Mouse (Mus musculus) induced T-regulatory cell, adult 2 months (primary cell): ENCODE data around the gene Lrrn2.

Source experiments
- DNase-seq: peaks from one replicate; pipeline ENCODE4 v3.0.0-alpha.2; 2012; ENCODE audit warnings: low read depth

Lrrn2 gene

DNA sequence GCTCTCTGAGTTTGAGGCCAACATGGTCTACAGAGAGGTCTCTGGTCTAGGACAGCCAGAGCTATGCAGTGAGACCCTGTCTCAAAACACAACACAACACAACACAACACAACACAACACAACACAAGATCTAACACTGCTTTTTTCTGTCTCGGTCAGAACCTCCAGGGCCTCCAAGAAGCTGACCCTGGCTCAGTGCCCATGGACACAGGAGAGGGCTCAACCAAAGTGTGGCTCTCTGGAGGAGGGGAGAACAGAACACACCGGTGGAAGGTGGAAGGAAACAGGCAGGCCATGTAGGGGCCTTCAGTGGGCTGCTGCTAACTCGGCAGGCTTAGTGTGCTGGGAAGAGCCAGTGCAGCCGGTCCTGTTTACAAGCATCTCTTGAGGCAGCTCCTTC, 5.6 kb downstream of the Lrrn2 start:
- DNase-seq, result no peak

DNA sequence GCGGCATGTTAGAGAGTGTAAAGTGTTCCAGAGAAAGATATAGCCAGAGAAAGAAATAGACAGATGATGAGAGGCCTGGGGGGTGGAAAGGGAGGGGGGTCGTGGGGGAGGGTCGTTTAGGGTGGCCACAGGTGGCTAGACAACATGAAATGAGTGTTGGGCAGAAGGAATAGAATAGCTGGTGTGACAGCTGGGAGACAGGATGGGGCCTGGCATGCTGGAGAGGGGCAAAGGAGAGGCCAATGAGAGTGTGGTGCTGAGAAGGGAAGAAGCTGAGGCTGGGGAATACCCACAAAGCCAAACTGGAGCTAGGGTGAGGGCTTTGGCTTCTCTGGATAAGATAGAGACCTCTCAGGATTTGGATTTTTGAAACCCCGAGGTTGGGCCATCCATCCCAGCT, 6.6 kb downstream of the Lrrn2 start:
- no peak for DNase-seq

DNA sequence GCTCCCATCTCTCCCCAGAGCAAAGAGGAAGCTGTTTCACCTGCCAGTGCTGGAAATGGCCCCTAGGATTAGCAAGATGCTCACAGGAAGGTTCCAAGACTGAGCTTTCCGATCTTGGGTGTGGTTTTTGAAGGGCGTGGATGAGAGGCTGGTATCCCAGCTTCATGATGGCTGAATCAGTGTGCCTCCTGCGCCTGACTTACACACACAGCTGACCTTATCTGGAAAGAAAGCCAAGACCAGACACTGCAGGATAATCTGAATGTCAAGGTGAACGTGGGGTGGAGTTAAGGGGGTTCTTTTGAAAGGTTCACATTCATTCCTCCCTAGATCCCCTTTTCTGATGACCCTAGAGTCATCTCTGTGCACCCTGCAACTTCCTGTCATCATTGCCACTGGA, 8.7 kb downstream of the Lrrn2 start:
- no peak for DNase-seq

DNA sequence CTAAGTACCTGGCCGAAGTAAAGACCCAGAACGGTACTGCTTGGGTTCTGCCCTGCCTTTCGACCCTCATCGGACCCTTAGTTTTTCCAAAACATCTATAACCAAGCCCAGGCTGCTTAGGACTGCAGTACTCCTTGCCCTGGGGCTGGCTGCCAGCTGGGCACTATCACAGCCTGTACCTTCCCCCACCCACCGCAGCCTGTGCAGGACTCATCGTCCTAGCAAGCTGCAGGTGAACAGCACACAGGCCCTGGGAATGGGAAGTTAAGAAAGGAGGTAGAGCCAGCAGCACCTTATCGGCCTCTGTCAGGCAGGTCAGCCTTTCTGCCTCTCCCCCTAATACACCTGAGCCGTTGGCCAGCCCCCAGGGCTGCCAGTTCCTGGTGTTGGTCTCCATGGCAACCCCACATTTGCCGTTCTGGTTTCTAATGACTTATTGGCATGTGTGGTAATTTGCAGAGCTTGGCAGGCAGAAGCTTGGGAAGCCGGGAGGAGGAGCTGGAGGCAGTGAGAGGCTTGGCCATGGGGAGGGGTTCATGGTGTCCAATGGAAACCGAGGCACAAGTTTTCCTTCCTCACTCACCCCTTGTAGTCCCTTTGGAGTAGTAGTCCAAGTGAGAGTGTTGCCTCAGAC, 10.2 kb downstream of the Lrrn2 start:
- DNase-seq, result no peak

DNA sequence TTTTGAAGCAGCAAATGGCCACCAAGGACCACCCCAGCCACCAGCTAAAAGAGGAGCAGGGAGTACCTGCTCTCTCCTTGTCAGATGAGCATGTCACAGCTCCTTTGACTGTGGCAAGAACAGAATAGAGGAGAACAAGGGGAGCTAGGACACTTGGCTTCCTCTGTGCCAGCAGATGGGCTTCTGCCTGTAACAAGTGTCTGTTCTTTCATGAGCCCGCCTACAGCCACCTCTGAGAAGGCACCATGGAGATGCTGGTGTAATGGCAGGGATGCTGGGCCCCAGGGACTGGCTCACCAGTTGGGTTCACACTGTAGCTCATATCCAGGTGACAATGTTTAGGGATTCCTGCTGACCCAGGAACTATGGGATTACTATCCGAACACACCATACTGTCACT, 12.0 kb downstream of the Lrrn2 start:
- no peak for DNase-seq

DNA sequence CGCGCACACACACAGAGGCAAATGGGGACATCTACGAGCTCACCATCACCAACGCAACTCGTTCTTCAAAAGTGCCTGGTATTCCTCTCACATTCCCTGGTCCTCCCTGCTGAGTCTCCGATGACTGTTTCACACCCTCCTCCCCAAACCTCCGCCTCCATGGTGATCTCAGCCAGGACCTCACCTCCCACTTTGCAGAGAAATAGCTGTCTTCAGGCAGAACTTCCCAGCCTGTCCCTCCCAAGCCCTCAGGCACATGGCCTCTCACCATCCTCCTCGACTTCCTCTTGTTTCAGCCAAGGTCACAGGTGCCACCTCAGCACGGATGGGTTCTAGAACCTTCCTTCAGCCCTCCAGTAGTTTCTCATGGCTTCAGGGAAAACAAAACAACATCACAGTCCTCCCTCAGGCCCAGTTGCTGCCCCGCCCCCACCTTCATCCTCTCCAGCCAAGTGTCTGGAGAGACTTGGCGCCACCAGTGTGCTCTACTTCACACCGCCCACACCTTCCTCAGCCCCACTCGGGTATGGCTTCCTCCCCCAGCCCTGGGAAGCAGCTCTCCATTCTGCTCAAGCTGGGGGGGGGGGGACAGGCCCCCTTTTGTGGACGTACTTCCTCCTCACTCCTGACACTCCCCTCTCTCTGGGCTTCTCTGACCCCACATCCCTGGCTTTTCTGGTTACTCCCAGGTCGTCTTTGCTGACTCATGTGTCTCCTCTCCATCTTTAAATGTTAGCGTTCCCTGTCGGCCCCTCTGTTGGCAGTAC, 13.4 kb downstream of the Lrrn2 start:
- DNase-seq, result no peak

DNA sequence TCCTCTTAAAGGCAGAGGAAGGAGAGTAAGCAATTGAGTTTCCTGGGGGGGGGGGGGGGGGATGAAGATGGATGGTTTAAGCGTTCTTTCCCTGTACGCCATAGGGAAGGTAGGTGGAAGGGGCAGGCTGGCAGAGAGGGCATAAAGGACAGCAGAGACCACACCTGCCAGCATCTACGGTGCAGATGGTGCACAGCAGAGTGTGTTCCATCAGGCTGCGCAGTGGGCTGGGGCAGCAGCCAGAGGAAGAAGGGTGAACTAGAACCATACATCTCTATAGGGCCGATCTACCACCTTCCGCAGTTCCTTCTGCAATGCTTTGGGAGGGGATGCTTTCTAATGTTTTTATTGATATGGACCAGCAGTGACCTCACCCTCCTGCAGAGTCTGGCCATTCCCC, 19.0 kb downstream of the Lrrn2 start:
- no peak for DNase-seq

DNA sequence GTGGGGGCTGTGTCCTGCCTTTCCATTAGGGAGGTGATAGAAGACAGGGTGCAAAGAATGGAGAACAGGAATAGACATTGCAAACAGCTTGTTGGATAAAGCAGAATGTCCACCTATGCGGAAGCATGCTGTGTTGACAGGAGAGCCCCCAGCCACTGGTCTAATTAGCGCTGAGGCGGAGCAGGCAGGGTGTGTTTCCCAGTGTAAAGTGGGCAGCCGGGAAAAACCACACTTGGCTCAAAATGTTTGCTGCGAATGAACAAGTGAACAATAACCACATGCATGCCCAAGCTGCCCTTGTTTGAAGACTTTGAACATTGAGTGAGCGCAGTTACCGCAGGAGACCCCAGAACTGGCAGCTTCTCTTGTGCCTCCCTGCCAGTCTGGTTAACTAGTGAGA, 19.6 kb downstream of the Lrrn2 start:
- DNase-seq, result no peak

DNA sequence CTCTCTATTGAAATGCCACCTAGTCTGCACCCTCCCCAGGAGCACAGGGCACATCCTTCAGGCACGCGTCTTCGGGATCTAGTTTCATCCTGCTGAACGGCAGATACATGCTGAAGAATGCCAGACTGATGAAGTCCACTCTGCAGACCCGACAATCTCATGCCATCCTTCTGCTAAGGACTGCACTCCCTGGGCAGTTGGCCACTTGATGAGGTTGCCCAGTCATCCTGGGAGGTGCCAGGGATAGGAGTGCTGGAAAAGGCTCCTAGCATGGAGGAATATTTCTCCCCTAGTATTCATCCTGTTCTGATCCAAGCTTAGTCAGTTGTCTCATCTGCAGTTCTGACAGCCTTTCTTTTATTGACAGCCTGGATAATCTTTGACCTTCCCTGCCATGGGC, 20.9 kb downstream of the Lrrn2 start:
- DNase-seq, result no peak

DNA sequence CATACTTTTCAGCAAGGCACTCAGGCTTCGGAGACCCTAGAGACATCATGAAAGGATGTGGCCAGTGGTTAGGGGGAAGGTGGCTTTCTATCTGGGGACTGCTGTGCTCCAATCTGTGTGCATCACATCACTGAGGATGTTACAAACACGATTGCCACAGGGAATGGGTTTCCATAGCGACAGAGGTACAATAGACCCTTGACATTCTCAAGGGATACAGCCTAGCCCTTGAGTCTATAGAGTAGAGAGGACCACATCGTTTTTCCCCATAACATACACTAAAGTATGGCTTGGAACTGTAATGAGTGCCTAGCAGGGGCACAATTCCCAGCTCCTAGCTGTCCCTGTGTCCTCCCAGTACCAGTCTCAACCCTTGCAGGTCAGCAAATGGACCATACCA, 23.4 kb downstream of the Lrrn2 start:
- DNase-seq, result no peak

DNA sequence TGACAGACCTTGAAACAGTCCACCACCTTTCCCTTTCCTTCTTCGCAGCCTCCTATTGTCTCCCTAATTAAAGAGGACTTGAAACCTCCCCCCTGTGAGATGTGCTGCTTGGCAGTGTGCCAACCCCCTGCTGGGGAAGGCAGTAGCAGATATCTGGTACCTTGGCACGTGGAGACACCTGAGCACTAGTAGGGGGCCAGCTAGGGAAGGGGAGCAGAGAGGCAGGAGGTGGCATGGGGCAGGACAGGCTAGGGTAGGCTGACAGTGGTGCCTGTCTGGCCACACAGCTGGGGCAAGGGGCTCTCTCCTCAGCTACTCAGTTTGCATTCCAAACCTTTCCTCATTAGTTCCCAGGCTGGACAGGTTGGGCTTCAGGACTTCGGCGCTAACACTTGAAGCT, 29.0 kb downstream of the Lrrn2 start:
- DNase-seq, result no peak

DNA sequence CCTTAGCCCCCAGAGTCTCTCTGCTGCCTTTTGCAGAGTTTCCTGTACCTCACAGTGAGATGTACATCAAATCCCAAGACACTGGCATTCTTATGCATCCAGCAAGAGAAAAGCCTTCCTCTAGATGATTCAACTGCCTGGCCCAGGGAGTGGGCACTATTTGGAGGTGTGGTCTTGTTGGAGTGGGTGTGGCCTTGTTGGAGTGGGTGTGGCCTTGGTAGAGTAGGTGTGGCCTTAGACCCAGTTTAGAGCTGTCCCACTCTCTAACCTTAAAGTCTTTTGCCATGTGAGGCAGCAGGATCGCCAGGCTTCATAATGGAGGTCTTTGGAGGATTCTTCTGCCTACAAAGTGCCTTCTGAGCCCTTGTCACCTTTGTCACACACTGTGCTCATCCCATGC, 29.9 kb downstream of the Lrrn2 start:
- DNase-seq, result no peak

DNA sequence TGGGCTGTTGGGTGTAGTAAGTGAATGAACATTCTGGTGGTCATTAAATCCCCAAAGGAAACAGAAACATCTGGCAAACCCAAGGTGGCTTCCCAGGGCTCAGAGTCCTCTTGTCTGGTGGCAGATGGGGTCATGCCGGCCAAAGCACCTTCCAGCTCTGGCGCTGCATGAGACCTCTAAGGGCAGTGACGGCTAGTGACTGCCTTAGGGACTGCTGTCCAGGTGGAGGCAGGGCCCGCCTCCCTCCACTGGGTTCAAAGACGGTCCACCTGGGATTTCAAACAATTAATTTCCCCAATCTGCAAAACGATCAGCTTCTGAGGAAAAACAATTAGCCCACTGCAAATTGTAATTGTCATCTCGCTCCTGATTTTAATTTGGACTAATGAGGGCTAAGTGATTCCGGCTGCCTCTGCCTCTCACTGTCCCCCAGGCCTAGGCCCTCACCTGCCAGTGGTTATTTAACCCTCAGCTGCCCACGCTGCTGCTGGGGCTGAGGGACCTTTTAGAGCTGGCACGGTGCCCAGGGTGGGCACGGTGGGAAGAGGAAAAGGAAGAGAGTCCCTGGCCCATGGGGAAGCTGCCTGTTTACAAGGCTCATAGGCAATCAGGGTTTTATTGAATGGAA, 30.5 kb downstream of the Lrrn2 start:
- no peak for DNase-seq

DNA sequence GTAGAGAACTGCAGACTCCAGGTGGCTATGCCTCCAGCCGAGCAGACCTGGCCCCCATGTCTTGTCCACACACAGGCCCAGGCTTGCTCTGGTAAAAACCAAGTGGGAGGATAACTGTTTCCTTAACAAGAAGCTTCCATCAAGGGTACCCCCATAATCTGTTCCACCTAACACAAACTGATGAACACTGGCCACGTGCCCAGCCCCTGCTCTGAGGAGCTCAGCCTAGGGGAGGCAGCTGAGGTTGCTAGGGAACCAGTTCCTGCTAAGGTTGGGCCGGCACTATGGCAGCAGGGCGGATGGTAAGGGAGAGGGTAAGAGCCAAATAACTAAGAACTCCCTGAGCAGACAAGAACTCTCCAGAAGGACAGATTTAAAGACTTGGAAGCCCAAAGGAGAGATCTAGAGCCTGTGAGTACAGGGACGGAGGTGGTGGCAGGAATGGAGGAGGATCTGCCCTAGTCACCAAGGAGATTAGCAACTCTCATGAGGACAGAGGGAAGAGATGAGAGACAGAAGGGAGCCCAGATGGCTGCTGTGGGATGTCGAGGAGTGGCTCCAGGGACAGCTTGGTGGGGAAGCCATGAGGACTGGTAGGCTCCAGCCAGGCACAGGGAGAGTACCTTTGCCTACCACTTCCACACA, 35.9 kb downstream of the Lrrn2 start:
- DNase-seq, result no peak

DNA sequence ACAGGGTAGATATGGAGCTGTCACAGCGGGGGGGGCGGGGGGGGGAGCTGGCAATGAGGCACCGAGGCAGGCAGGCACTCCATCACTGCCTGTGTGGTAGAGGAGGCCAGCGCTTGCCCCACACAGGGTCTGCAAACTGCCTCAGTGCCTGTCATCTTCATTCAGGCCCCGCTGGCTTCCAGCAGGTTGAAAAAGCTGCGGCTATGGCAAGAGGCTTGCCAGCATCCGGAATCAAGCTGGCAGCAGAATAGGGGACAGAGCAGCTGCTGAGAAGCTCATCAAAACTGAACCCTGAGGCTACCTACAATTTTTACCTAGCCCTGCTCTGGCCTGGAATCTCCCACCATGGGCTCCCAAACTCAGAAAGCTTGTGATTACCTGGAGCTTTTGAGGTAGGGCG, 37.5 kb downstream of the Lrrn2 start:
- DNase-seq, result no peak

DNA sequence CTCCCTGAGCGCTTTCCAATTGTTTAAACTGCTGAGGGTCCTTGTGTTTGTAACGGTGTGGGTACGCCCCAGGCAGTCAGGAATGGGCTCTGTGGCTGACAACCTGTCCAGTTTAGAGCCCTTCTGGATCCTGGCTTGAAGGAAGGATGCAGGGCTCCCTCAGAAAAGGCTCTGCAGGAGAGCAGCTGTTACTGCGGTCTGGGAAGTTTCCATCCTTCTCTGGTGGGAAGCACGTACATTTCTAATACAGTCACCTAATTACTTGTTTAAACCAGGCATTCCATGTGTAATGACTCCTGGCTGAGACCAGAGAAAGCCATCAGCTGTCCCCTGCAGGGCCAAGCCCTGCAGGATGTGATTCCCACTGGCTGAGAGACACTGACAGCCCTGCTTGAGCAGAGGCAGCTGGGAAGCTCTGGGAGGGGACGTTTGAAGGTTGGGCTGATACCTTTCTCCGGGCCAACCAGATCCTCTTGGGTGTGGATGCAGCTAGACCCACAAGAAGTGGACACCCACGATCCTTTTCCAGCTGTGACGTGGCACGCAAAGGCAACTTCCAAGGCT, 38.1 kb downstream of the Lrrn2 start:
- DNase-seq, result no peak

DNA sequence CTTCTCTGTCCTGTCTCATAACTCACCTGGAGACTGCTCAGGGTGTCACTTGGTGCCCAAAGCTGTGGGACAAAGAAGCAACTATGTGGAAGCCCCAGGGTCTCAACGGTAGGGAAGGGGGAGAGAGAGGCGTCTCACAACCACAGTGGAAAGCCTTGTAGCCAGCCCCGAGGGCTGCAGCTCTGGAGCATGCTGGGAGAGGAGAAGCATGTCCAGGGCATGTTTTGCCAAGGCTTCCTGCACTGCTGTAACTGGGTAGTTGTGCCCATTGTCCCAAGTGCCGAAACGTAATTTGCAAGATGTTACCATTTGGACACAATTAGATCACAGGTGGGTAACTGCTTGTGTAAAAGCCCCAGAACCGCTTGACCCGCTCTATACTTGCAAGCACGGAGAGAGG, 39.2 kb downstream of the Lrrn2 start:
- no peak for DNase-seq

DNA sequence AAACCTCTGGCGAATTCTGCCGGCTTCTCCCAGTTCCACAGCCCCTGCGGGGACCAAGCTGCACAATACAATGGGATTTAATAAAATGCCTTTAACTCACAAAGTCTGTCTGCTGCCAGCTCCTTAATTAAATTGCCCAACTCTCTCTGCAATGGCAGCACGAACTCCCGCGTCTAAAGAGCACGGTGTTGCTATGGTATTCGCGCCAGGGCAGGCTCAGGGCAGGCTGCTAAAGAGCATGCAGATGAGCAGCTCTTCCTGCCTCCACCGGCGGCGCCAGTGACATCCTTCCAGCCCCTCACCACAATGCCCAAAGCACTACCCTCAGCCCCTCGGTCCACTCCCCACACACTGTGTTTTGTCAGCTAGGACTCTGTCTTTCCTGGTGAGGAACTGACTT, 41.0 kb downstream of the Lrrn2 start:
- no peak for DNase-seq

DNA sequence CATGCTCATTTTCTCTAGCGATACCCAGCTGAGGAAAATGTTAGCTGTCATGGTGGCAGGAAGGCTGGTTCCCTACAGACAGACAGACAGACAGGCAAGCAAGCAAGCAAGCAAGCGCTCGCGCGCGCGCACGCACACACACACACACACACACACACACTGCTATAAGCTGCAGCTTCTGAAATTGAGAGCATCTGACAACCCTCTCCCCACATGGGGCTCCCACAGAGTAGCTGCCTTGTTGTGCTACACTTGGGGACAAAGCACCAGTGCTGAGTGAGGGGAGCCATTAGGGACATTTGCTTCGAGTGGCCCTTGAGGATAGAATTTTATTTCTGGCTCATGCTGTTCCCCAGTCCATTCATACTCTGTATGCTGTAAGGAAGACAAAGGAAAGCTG, 42.2 kb downstream of the Lrrn2 start:
- DNase-seq, result no peak

DNA sequence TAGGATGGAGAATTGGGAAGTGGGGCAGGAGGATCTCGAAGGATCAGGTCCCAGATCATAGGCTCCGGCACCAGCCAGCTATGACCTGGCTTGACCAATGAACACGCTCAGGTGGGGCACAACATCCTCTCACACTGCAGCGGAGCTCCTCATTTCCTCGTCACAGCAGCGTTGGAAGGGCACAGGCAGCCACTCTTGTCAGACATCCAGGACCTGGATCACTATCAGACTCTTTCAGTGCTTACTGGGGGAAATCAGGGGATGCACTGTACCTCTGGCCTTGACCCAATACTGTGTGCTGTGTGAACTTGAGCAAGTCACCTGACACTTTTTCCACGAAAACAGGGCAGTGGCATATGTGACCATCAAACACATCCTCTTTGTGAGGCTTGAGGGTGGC, 45.2 kb downstream of the Lrrn2 start:
- no peak for DNase-seq

DNA sequence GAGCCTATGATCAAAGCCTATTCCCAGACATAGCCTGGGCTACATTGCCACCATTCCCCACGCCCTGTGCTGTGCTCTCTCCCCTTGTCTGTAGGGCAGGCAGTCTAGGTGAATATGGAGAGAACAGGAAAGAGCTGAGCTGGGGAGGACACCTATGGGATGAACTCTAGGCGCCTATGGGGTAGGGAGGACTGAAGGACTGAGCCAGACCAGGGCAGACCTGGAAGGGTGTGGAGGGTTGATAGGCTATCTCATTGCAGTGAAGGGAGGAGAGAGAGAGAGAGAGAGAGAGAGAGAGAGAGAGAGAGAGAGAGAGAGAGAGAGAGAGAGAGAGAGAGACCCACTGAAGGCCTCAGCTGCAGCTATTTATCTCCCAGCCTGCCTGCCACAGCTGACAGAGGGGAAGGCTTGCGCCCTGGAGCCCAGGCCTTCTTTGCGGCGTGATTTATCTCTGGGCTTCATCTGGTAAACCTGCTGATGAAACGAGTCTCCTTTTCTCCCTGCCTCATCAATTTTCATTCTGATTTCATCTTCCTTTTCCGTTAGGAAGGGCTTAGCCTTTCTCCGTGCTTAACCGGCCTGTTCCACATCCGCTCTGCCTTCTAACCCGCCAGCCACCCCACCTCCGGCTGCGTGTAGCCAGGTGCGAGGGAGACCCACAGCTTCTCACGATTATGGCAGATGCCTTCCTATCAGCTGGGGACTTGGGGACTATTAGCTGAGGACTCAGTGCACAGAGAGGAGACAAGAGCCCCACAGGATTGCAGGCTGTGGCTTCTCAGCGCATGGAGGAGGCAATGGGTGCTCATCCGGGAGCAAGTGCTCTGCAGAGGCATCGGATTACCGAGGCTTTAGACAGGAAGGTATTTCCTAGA, 48.2 kb downstream of the Lrrn2 start:
- no peak for DNase-seq

DNA sequence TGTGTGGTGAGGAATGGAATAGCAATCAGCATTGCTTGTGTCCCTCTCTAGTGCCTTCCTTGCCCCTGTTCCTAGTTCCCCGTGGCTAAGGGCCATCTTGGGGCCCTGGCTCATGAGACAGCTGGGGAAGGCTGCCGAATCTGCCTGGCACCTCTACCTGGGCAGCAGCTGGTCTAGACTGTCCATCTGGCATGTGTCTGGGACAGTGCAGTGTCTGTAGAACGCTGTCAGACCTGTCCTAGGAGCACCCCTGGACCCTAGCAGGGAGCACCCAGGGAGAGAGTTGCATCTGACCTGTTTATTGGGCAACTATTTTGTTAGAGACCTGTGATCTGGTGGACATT, 48.8 kb downstream of the Lrrn2 start:
- DNase-seq, result no peak
